Mouse (Mus musculus) hindbrain, embryonic 15.5 days (tissue): ENCODE results near the gene Obox5. TPM values are rescaled to one million over a fixed set of nuclear protein-coding genes. Genes with fewer than 3 reads are reported as not detected.
"Not testable (repeated sequence)": the region's sequence is repeated elsewhere in the genome, so short reads cannot be mapped to it uniquely, and the experiment has no call there.

Source experiments
- ATAC-seq: fragments of 200-750 bp; cut with Nextera tagmentation; 2 replicates; pipeline ENCODE4 v1.8.0; 2017; ENCODE audit warnings: low read depth, moderate number of reproducible peaks, moderate TSS enrichment; ENCODE audit not compliant: low FRiP score
- H3K27ac ChIP-seq: fragments of 300-500 bp; sonication (generic); replicated peaks from 2 replicates; pipeline ENCODE4 v1.5.1; 2015; ENCODE audit warnings: mild to moderate bottlenecking, inconsistent platforms
- H3K27me3 ChIP-seq: fragments of 300-500 bp; sonication (generic); 2 replicates; pipeline ENCODE4 v1.6.1; 2015; ENCODE audit warnings: control low read depth, inconsistent platforms
- H3K36me3 ChIP-seq: fragments of 300-500 bp; sonication (generic); 2 replicates; pipeline ENCODE4 v1.6.1; 2015; ENCODE audit warnings: control low read depth, inconsistent platforms
- H3K4me1 ChIP-seq: fragments of 300-500 bp; sonication (generic); replicated peaks from 2 replicates; pipeline ENCODE4 v1.6.1; 2015; ENCODE audit warnings: control low read depth, inconsistent platforms
- H3K4me2 ChIP-seq: fragments of 300-500 bp; sonication (generic); 2 replicates; pipeline ENCODE4 v1.6.1; 2015; ENCODE audit warnings: moderate library complexity, mild to moderate bottlenecking, inconsistent platforms
- H3K4me3 ChIP-seq: fragments of 300-500 bp; sonication (generic); 2 replicates; pipeline ENCODE4 v1.5.1; 2015; ENCODE audit warnings: mild to moderate bottlenecking, inconsistent platforms
- H3K9ac ChIP-seq: fragments of 300-500 bp; sonication (generic); 2 replicates; pipeline ENCODE4 v1.6.1; 2015; ENCODE audit warnings: inconsistent platforms
- H3K9me3 ChIP-seq: fragments of 300-500 bp; sonication (generic); 2 replicates; pipeline ENCODE4 v1.6.1; 2016; ENCODE audit warnings: control low read depth, inconsistent platforms
- WGBS: fragments of 180-500 bp; shearing (Covaris S2); methylation state at CpG from one replicate; pipeline ENCODE4 v1.1.7; 2015; 5-methylcytosine and 5-hydroxymethylcytosine counted together
- polyA plus RNA-seq: library from polyadenylated mRNA; unstranded; fragments of >200 nt; fragmentation: Nextera tagmentation; extraction: Ambion mirVana; gene quantifications from 2 replicates; pipeline ENCODE4 v1.2.1, GENCODE M21; 2015

Gene Obox5
- not detected in 2 replicates for polyA plus RNA-seq

- H3K27me3 ChIP-seq, H3K4me2 ChIP-seq, H3K27ac ChIP-seq, H3K4me3 ChIP-seq, H3K9me3 ChIP-seq, H3K9ac ChIP-seq, H3K36me3 ChIP-seq, ATAC-seq, H3K4me1 ChIP-seq: not testable (repeated sequence)
- WGBS = 79% methylated on average over 2 of the region's 2 CpGs
Observed at GRCm38 (mm10) chr7:15749831-15750230, at the start of gene Obox5. Gene Obox5, plus strand, starts transcription at chr7:15750131.

DNA sequence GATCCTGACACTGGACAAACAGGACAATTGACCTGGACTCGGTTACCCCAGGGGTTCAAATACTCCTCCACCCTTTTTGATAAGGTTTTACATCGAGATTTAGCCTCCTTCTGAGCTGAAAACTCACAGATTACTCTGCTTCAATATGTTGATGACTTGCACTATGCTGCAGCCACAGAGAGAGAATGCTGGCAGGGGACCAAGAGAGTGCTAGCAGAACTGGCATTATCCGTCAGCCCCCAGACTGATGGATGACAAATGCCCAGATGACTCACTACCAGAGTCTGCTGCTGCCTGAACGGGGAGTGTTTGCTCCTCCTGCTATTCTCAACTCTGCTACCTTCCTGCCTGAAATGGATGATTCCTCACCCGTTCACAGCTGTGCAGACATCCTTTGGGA is 635 bp upstream of the Obox5 start:
- H3K36me3 ChIP-seq, H3K27me3 ChIP-seq, H3K9me3 ChIP-seq, ATAC-seq, H3K4me2 ChIP-seq, H3K9ac ChIP-seq, H3K4me1 ChIP-seq, H3K27ac ChIP-seq, H3K4me3 ChIP-seq: not testable (repeated sequence)
- 73% methylated on average over 5 of the region's 5 CpGs for WGBS

Other genes starting within 250 kb of the Obox5 start
- gene Obox3, start 110.2 kb upstream of the Obox5 start, polyA plus RNA-seq = not detected in 2 replicates
- gene Obox6, start 89.5 kb downstream of the Obox5 start, polyA plus RNA-seq = not detected in 2 replicates
- 0.16 TPM in 1 of 2 replicates, not detected in the other for gene Crx, start 129.8 kb downstream of the Obox5 start, polyA plus RNA-seq
- not detected in 2 replicates for gene Crxos, start 132.5 kb downstream of the Obox5 start, polyA plus RNA-seq
- gene Selenow, start 172.3 kb downstream of the Obox5 start, polyA plus RNA-seq = 1,476 and 1,563 TPM in 2 replicates
- gene Nop53, start 195.9 kb downstream of the Obox5 start, polyA plus RNA-seq = 110 and 114 TPM in 2 replicates
- gene Ehd2, start 217.4 kb downstream of the Obox5 start, polyA plus RNA-seq = 6.5 and 6.9 TPM in 2 replicates